Mouse (Mus musculus): Measurements from ENCODE around the gene Ptges3l.

GRCm38 (mm10) chr11:101452093-101452774 is 27.1 kb upstream of the Ptges3l start:
- TF ChIP-seq CTCF (IDR thresholded peaks at IDR 0.05; ENCODE audit: insufficient read depth, low read length): no peak
- no peak for TF ChIP-seq POLR2A (IDR thresholded peaks at IDR 0.05; ENCODE audit: borderline replicate concordance, extremely low read depth, low read depth, low read length)

Measured in lung, adult 2 months (tissue).